Mouse (Mus musculus): ENCODE measurements at regions not wholly inside any gene's neighbourhood (a gene's known extent, or its start where the extent isn't known, plus 50 kb on each side); places are given as distances from the start of the nearest gene placed in this dataset.

GRCm38 (mm10) chr4:66768762-66769161 is 58.6 kb upstream of the Tlr4 start:
- no peak overlapping the region for H3K4me3 ChIP-seq (ENCODE audit: insufficient read depth, poor library complexity, severe bottlenecking)
- no peak overlapping the region for H3ac ChIP-seq (ENCODE audit: control insufficient read depth, insufficient read length, low read depth)
- H3K79me3 ChIP-seq (ENCODE audit: low read depth) = no peaks in the 10 kb centered on the region
- TF ChIP-seq FOSL1 (IDR thresholded peaks at IDR 0.05; ENCODE audit: insufficient read depth, low read length, poor library complexity, severe bottlenecking) = no peak
- TF ChIP-seq CTCF (IDR thresholded peaks at IDR 0.05; ENCODE audit: control insufficient read depth, insufficient read depth, insufficient read length) = peak; percentile 50
- TF ChIP-seq MAX (IDR thresholded peaks at IDR 0.05) = no peak
- TF ChIP-seq MYOG (IDR thresholded peaks at IDR 0.05; ENCODE audit: control insufficient read depth, extremely low read depth, insufficient read length) = no peak
- TF ChIP-seq MYOD1 (IDR thresholded peaks at IDR 0.05; ENCODE audit: control insufficient read depth, insufficient read length, low read depth) = no peak
- TF ChIP-seq CEBPB (IDR thresholded peaks at IDR 0.05; ENCODE audit: low read depth) = no peak
- TF ChIP-seq USF1 (IDR thresholded peaks at IDR 0.05; ENCODE audit: low read depth) = no peak
- H3K79me2 ChIP-seq (ENCODE audit: control insufficient read depth, insufficient read depth) = no peaks in the 10 kb centered on the region
- no peaks in the 10 kb centered on the region for H3K27me3 ChIP-seq (ENCODE audit: control insufficient read depth, insufficient read depth, insufficient read length)
- no peaks in the 10 kb centered on the region for H3K36me3 ChIP-seq (ENCODE audit: control insufficient read depth, insufficient read depth)
